Mouse (Mus musculus) embryo, embryonic 11.5 days (tissue): ENCODE data around the gene Pdzd8.
A peak's percentile ranks its signal among the peaks of the same experiment; 100 is the strongest.

Source experiments
- DNase-seq: peaks from one replicate; pipeline ENCODE4 v3.0.0-alpha.2; 2012; ENCODE audit warnings: low read depth, low spot score

Pdzd8 gene

DNA sequence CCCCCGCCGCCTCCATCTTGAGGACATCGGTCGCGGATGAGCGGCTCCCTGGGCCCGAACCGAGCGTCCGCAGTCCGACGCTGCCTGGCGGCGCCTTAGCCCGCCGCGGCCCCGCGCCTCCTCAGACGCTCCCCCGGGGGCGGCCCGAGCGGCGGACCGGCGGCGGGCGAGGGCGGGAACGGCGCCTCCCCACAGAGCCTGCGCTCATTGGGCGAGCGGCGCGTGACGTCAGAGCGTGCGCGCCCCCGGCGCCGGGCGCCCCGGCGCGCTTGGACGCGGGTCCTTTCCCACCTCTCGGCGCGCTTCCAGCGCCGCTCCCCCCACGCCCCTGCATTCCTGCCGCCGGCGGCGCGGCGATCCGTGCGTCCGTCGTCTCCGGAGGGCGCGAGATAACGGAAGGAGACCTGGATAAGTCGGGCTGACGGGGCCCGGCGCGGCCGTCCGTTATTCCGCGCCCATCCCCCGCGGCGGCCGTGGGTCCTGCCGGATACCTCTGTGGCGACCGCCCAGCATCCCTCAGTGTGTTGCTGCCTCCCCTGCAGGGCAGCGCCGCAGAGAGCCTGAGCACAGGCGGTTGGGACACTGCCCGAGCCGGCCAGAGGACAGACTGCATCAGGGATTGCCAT, at the start of gene Pdzd8:
Gene Pdzd8, minus strand, starts transcription at position 123 of the 626 bp plus-strand sequence.
- DNase-seq = peak; percentile 92

DNA sequence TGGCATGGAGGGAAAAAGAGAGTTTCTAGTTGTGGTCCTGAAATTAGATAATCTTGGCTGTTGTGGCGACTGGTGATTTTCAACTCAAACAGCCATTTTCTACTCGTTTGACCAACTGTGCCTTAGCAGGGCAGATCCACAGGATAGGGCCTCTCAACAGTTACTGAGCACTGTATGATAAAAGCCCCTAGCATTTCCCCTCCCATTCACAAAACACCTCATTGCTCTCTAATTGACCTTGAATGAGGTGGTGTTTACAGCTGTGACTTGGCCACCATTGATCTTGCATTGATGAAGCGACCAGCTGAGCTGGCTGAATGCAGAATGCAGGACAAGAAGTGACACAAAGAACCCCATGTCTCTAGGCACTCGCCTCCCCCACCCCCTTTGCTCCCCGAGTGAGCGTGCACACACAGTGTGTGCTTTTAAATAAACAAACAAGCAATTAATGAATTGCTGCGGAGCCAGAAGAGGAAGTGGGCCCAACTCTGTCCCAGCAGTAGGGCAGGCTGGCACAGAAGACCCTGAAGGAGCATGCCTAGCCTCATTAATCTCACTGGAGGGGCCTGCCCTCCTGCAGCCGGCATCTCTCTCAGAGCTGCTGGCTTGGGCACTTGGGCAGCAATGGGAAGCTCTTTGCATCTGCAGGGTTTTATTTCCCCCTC, 48.3 kb upstream of the Pdzd8 start:
- DNase-seq = no peak

DNA sequence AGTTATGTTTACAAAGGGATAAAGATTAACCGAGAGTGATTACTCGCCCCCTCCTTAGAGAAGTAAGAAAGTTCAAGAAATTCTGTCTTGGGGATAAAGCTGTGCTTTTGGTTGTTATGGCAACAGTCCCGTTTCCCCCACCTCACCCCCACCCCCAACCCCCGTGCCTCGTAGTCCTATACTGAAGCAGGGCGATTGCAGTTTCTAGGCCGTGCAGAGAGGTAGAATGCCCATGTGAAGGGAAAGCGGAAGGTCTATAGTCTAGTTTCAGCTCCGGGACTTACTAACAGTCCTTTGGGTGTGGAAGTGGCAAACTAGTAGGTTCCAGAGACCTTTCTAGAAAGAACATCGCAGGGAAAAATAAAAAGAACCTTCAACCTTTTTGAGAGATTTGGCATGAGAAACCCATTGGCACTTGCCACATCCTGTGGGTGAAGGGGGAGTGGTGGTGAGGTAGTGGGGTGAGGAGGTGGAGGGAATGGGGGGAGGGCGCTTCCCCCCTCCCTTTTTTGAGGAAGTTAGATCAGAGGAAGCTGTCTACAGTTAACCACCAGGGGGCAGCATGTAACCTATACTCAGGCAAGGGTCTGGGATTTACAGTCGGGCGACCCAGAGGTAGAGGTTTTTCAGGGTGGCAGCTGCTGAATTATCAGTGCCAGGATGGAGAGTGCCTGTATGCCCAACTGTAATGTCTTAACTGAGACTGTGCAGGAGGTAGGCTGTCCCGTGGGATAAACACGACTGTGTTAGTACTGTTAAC, 43.4 kb upstream of the Pdzd8 start:
- DNase-seq = peak; percentile 65

DNA sequence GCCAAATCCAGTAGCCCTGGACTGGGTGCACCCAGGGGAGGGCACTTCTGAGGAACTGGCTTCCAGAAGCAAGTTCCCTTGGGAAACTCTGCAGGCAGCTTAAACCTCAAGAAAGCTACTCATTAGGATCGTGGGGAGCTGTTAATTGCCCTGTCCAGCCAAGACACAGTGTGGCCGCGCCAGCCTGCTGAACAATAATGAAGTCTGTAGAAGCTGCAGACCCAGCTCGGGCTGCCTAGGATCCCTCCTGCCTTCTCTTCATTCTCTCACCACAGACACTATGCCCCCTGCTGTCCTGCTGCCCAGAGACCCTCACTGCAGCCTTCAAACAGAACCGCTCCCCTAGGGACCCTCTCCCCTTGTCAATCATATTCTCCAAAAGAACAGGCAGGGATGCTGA, 42.8 kb upstream of the Pdzd8 start:
- no peak for DNase-seq

DNA sequence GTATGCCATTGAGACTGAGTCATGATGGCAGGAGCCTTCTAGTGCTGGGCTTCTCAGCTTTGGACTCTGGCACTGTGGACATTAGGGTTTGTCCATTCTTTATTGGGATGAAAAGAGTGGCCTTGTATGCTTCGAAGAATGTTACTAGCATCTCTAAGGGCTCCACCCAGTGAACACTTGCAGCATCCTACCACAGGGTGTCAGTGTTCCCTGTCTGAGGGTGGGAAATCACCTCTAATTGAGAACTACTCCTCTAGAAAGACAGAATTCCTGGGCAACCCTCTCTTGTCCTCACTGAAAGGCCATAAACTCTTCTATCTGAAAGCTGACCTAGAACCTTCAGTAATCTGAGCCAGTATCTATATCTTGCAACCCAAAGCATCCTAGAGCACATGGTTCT, 41.6 kb upstream of the Pdzd8 start:
- DNase-seq = no peak

DNA sequence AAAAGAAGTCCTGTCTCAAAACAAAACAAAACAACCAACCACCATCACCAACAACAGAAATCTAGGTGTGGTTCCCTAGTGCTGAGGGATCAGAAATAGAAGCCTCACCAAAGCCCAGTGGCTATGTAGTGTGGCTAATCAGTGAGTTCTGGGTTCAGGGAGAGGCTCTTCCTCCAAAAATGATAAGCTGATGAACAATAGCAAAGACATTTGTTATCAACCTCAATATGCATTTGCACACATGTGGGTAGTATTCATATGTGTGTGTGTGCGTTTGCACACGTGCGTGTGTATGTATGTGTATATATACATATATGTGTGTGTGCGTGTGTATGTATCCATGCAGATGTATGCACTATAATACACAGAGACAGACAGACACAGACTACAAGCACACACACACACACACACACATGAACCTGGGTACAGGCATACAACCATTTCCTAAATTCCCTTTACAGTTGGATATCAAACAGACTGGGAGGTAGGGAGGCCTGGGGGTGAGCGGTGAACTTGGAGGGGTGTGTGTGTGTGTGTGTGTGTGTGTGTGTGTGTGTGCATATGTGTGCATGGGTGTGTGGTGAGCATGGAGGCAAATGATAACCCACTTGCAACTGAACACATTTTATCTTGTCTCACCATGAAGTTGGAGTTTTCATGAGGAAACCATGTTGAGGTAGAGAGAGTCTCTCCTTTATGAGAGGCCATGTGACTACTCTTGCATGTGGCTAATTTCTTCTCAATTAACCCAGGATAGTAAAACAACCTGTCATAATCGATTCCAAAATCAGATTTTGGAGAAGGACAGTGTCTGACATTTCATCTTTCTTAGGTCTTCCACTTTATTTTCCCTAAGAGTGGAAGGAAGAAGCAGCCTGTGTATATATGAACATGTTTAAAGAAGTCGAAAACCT, 39.3 kb upstream of the Pdzd8 start:
- DNase-seq = no peak

DNA sequence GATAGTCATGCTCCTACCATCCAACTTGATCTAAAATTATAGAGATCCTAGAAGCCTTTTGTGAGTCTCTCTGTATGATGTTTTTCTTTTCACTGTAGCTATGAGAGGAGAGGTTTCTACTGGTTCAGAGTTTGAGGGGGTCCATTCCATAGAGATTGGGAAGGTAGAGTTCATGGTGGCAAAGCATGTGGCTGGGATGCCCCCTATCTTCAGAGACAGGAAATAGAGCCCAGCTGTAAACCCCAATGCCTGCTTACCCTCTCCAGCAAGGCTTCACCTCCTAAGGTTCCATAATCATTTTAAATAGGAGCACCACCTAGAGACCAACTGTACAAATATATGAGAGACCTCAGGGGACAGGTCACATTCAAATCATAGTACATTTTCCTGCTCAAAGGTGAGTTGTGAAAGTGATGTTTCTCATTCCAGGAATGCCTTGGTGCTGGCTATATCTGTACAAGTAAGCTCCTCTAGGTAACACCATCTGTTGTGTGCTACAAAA, 36.9 kb upstream of the Pdzd8 start:
- DNase-seq = no peak

DNA sequence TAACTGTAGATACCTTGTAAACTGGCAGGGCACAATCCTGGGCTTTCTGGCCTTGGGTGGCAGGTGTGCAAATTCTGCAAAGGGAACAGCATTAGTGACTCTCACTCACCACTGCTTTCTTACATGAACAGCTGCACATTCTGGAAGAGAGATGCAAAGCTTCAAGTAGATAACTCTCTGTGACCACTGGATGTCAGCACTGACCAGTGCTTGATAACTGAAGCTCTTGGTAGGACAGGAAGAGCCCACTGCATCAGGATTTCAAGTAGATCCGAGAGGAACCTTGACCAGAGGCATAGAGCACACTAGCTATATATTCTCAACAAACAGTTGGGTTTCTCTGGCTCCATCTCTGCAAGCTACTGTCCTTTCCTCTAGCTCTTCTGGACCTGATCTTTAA, 34.4 kb upstream of the Pdzd8 start:
- no peak for DNase-seq

DNA sequence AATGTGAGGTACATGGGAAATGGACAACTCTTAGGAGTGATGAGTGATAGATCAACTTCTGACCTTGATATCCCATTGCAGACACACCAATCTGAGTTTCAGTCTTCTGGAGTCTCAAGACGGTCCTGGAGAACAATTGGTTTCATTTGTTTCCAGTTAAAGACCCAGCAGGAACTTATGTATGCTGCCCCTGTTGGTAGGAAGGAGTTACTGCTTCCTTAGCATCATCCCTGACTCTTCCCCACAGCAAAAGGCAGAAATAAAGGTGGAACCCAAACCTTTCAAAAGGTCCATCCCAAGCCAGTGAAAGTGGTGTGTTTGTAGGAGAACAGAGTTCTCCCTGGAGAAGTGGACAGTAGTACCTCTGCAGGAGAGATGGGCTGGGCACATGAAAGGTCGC, 30.9 kb upstream of the Pdzd8 start:
- DNase-seq = no peak

DNA sequence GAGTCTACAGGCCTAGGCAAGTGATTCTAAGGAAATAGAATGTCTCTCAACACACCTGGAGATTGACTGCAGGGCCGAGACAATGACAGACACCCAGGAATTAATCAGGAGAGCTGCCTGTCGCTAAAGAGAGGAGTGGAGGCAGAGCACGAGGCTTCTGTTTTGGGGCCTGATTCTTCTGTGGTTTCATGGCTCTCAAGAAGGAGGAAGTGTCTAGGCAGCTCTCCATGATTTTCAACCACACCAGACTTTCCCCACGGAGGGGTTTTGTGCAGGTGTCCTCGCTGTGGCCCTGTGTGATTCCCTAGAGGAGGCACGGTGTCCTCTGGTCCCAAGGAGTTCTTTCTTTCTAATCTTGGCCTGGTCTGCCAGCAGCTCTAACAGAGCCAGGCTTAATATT, 29.4 kb upstream of the Pdzd8 start:
- no peak for DNase-seq

DNA sequence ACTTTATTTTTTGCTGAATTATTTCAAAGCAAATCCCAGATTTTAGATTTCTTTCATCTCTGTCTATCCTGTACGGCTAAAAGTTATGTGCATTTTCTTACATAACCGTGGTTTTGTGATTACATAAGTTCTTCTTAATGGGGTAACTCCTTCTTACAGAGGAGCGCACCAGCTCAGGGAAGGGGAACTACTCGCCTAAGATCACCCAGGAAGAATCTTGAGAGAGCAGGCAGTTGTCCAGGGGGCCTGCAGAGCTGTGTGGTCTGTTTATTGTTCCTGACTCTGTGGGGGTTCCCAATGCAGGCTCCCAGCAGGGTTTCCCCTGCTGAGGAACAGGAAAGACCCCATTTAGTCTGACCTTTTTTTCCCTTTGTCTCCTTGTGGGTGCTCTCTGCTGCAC, 27.3 kb upstream of the Pdzd8 start:
- no peak for DNase-seq

DNA sequence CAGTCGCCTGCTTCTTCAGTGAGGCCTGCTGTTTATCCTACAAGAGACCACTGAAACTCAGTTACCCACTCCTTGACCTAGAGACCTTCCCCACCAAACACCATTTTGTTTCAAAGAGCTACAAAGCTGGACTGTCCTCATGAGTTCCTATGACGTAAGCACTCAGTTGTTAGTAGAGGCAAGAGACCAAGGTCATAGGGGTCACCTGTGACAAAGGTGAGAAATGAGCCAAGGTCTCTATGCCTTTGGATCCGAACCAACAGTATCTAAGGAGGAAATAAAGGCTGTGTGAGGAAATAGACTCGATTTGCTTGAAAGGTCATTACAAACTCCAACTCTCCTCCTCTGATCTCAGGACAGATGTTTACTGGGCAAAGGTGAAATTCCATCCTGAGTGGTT, 25.4 kb upstream of the Pdzd8 start:
- no peak for DNase-seq

DNA sequence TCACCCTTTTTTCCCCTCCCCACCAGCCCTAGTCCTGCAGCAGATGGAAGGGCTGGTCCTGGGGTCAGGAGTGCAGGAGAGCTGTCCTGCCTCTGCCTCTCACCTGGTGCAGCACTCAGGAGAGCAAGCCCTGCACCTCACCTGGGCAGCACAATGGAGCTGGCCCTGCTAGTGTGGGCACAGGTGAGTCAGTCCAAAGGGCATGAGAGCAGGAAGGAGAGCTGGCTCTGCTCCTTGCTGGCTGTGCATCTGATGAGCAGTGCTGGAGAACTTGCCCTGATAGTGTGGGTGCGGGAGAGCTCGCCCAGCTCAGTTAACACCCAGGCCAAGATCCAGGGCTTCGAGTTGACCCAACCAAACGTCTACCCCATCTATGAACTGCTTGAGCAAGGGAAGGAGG, 22.3 kb upstream of the Pdzd8 start:
- DNase-seq = no peak

DNA sequence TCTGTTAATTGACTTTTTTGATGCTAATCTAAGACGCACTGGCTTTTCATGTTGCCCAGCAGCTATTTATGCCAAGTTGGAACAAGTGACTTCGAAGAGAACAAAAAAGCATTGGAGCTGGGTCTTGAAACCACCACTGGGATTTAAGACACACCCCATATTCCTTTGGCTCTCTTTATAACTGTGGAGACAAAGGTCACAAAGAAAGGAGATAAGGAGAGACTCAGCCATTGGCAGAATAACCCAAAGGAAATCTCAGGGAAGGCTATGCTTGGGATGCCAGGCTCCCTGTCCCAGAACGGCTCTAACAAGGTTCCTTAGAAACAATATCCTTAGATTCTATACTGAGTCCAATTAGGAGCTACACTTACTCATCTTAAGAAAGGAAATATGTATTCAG, 21.1 kb upstream of the Pdzd8 start:
- no peak for DNase-seq

DNA sequence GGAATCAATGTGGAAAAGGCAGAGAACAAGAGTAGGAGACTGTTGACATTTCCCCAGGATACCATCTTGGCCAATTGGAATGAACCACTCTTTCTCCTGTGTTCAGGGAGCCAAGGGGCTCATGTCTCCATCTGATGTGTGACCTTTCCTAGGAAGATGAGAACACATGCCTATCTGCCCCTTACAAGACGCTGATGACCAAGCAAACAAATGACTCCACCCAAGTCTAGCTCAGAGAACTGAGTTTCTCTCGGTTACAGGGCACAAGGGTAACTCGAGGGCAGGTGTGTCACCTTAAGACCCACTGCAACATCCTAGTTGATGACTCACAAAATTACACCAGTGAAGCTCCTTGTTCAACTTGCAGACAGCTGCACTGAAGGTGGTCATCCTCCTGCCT, 18.1 kb upstream of the Pdzd8 start:
- no peak for DNase-seq

DNA sequence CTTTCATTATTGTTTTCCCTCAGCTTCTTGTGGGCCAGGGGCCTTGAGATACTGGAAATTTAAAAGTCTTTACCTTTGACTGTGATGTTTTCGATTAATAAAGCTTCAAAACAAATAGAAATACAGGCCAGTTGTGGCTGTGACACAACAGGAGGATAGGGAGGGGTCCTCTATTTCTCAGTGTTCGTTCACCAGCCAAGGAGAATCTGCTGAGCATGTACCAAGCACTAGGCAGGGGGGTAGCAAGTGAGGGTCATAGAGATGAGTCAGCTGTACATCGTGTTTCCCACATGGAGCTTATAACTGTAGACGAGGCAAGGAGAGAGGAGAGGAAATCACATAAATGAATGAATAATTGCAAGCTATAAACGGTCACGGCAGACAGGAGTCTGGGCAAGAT, 17.1 kb upstream of the Pdzd8 start:
- DNase-seq = no peak

DNA sequence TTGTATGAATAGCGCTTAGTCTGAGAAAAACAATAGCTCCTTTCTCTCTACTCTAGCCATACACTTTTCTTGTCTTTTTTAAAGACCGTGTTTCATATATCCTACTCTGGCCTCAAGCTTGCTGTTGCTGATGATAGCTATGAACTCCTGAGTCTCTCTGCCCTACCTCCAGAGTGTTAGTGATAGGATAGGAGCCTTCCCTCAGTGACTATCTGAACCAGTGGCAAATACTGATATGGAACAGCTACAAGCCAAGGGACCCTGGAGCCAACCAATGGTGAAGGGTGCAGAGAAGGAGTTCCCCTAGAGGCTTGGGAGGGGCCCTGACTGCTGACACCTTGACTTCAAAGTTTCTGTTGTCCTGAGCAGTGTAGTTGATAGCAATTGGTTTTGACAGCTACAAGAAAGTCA, 14.9 kb upstream of the Pdzd8 start:
- DNase-seq = no peak

DNA sequence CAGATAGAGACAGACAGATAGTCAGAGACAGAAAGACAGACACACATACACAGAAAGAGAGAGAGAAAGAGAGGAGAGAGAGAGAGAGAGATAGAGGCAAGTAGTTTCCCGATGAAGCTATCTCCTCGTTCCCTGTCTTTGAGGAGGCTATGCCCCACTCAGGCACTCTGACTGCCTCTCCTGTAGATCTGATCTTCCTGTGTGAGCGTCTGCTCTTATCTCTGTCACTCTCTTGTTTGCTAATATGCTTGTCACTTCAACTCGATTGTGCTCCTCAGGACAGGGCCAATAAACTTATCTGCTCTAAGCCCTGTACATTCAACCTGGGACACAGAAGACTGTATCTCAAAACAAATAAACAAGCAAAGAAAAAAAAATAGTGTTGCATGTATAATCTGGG, 13.6 kb upstream of the Pdzd8 start:
- DNase-seq = no peak

DNA sequence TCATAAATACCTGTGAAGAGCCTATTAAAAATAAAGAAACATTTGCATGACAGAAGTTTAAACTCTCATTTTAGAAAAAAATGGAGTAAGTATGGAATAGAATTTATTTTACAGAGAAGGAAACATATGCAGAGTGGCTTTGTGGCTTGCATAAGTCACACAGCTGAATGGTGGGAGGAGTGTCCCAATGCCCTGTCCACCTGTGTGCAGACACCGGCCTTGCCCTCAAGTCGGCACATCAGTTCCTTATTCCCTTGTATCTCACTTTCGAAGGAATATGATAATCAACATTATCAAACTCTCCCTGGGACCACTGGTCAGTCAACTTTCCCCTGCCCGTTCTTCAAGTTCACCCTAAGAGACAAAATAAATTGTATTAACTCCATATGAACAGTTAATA, 12.3 kb upstream of the Pdzd8 start:
- no peak for DNase-seq

DNA sequence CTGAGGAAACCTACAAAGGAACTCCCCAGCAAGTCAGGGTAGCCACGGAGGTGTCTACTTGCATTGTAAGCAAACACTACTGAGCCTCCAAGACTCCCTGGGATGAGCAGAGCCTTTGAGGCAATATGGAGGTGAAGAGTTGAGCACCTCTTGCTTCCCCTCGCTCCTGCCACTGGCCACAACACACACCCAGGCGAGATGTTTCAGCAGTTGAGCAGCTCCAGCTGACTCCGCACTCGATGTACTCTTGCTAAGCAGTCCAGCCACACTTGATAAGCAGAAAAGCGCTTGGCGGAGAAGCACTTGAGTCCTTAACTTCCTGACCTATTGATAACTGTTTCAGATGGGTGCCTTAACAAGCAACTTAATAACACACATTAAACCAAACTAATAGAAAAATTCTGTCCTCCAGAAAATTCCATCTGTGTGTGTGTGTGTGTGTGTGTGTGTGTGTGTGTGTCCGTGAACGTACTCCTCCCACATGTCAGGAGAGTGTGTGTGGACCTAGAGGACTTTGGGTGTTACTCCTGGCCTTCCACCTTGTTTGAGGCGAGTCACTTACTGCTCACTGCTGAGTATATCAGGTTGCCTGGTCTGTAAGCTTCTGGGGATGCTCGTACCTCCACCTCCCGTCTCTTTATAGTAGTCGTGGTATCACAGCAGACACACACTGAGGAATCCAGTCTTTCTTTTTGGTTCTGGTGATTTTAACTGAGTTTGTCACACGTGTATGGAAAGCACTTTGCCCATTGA, 11.4 kb upstream of the Pdzd8 start:
- no peak for DNase-seq

DNA sequence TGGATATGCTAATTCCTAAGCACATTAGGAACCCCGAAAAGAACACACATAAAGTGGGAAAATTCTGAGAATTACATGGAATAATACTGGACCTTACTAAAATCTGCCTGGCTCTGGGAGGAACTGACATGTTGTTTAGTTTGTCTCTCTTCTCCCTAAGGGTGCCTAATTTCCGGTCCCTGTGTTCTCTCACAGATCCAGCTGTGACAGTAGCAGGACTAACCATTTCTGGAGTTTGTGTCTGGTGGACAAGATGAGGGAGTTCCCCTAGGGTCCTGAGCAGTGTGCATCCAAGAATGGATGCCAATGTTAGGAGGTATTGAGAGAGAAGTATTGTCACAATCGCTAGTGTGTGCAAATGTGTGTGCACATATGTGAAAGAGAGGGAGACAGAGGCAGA, 10.8 kb upstream of the Pdzd8 start:
- no peak for DNase-seq
